Mouse (Mus musculus) C2C12 (cell line): ENCODE results near the gene Rfng.

Experiments
- CEBPB ChIP-seq: IDR thresholded peaks from one replicate; pipeline ENCODE4 v1.6.1; 2011; ENCODE audit warnings: low read depth, mild to moderate bottlenecking, control low read depth, moderate library complexity
- CTCF ChIP-seq: IDR thresholded peaks from one replicate; pipeline ENCODE4 v1.5.1; 2011; ENCODE audit not compliant: control insufficient read depth, insufficient read depth, insufficient read length
- MAX ChIP-seq: IDR thresholded peaks from one replicate; pipeline ENCODE4 v1.6.1; 2011; ENCODE audit warnings: mild to moderate bottlenecking, control low read depth

GRCm38 (mm10) chr11:120792652-120793051 lies 8.6 kb upstream of the Rfng start:
- no peak for TF ChIP-seq CTCF
- TF ChIP-seq MAX = no peak
- TF ChIP-seq CEBPB = no peak
